Mouse (Mus musculus) CH12.LX (cell line): Measurements from ENCODE around the gene 4930522L14Rik.
"Not testable (repeated sequence)": the region's sequence is repeated elsewhere in the genome, so short reads cannot be mapped to it uniquely, and the experiment has no call there.

Experiments used
- CTCF ChIP-seq, 2 experiments: IDR thresholded peaks in 1 of 2; conservative IDR thresholded peaks in 1 of 2; 2 replicates each; pipeline ENCODE4 v1.5.1; 2011 to 2012; ENCODE audit warnings: low read depth in 2 of 2, low read length in 2 of 2, improper control_type of control experiment in 1 of 2, inconsistent platforms in 1 of 2, mild to moderate bottlenecking in 1 of 2, moderate library complexity in 1 of 2
- GABPA ChIP-seq: IDR thresholded peaks from 2 replicates; pipeline ENCODE4 v1.6.1; 2012; ENCODE audit warnings: low read depth, low read length, improper control_type of control experiment, inconsistent platforms; ENCODE audit not compliant: insufficient replicate concordance
- HCFC1 ChIP-seq: IDR thresholded peaks from 2 replicates; pipeline ENCODE4 v1.6.1; 2012; ENCODE audit warnings: low read depth, mild to moderate bottlenecking, inconsistent platforms, low read length, improper control_type of control experiment
- KAT2A ChIP-seq: IDR thresholded peaks from 2 replicates; pipeline ENCODE4 v1.6.1; 2012; ENCODE audit warnings: low read length, improper control_type of control experiment, inconsistent platforms; ENCODE audit not compliant: insufficient replicate concordance
- MAX ChIP-seq: IDR thresholded peaks from 2 replicates; pipeline ENCODE4 v1.6.1; 2011; ENCODE audit warnings: low read length, improper control_type of control experiment
- MYC ChIP-seq: IDR thresholded peaks from 2 replicates; pipeline ENCODE4 v1.6.1; 2011; ENCODE audit warnings: low read depth, mild to moderate bottlenecking, improper control_type of control experiment, low read length
- NELFE ChIP-seq: IDR thresholded peaks from 2 replicates; pipeline ENCODE4 v1.6.1; 2011; ENCODE audit warnings: low read depth, low read length, improper control_type of control experiment
- POLR2A ChIP-seq: IDR thresholded peaks from 2 replicates; pipeline ENCODE4 v1.6.1; 2011; ENCODE audit warnings: low read depth, mild to moderate bottlenecking, improper control_type of control experiment, low read length
- POLR2AphosphoS2 ChIP-seq: IDR thresholded peaks from 2 replicates; pipeline ENCODE4 v1.6.1; 2011; ENCODE audit warnings: low read depth, low read length, improper control_type of control experiment
- UBTF ChIP-seq: IDR thresholded peaks from 2 replicates; pipeline ENCODE4 v1.6.1; 2012; ENCODE audit warnings: low read depth, mild to moderate bottlenecking, inconsistent platforms, low read length, improper control_type of control experiment, moderate library complexity
- USF2 ChIP-seq: conservative IDR thresholded peaks from 2 replicates; pipeline ENCODE4 v1.6.1; 2011; ENCODE audit warnings: low read depth, low read length, improper control_type of control experiment
- ZC3H11A ChIP-seq: IDR thresholded peaks from 2 replicates; pipeline ENCODE4 v1.6.1; 2012; ENCODE audit warnings: low read depth, mild to moderate bottlenecking, inconsistent platforms, low read length, improper control_type of control experiment

DNA sequence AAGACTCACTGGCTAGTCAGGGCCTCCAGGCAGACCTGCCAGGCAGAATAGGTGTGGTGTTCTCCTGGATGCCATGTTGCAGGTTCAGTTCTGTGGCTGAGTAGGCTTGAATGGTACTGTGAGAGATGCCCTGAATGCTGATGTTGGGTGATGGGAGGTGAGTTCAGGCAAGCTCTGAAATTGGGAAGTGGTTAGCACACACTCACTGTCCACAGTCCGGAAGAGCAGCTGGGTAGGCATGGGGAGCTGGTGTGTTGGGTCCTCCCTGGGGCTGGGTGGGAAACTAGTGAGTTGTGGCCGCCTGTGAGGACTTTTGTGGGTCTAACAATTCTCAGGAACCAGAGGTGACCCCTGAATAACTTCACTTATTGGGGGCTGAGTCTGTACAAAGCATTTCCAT, 48.3 kb upstream of the 4930522L14Rik start:
- not testable (repeated sequence) for TF ChIP-seq GABPA; CTCF (conservative IDR thresholded peaks at IDR 0.05 in 1 of 2, IDR thresholded peaks at IDR 0.05 in 1 of 2; ENCODE audit: low read depth in 2 of 2, low read length in 2 of 2); POLR2A; ZC3H11A; USF2; UBTF; KAT2A; POLR2AphosphoS2; MYC; NELFE; HCFC1; MAX
